Mouse (Mus musculus): ENCODE measurements at regions not wholly inside any gene's neighbourhood (a gene's known extent, or its start where the extent isn't known, plus 50 kb on each side); places are given as distances from the start of the nearest gene placed in this dataset.

DNA sequence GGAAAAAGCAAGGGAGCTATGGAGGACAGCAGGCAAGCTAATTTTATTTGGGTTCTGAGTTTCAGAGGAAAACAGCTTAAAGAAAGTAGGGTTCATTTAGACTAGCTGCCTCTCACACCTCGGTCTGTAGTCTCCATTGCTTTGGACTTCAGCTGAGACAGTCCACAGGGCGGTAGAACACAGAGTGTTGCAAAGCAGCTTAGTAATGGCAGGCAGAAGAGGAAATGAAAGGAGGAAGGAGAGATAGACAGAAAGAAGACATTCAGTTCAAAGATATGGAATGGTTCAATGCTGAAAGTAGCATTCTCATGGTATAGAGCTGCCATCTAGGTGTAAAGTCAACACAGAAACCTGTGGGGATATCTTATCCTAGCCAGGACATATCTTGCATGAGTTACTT is 396.6 kb upstream of the Atp2b1 start:
- Histone ChIP-seq H3K36me3 (ENCODE audit: control insufficient read depth, insufficient read depth, low read length) (no peaks in the 10 kb centered on the region), H3K27ac (ENCODE audit: low read length) (no peak overlapping the region), H3K4me2 (replicated peaks; ENCODE audit: low read depth, low read length) (no peak overlapping the region), H3K9ac (replicated peaks; ENCODE audit: low read depth, low read length) (no peak overlapping the region), H3K4me1 (ENCODE audit: control insufficient read depth, insufficient read depth, low read length) (no peaks in the 10 kb centered on the region), H3K4me3 (ENCODE audit: low read depth, low read length) (no peak overlapping the region), H3K9me3 (ENCODE audit: control insufficient read depth, low read depth, low read length) (no peaks in the 10 kb centered on the region), H3K27me3 (ENCODE audit: control insufficient read depth, insufficient read depth, low read length) (no peaks in the 10 kb centered on the region)
- 88% methylated on average over 2 of the region's 2 CpGs for WGBS
- no peak for ATAC-seq (ENCODE audit: insufficient number of reproducible peaks, insufficient read depth, low FRiP score, low read depth)

DNA sequence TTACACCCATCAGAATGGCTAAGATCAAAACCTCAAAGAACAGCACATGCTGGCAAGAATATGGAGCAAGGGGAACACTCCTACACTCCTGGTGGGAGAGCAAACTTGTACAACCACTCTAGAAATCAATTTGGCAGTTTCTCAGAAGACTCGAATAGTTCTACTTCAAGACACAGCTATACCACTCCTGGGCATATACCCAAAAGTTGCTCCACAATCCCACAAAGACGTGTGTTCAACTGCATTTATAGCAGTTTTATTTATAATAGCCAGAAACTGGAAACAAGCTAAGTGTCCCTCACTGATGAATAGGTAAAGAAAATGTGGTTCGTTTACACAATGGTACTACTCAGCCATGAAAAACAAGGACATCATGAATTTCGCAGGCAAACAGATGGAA is 384.6 kb upstream of the Atp2b1 start:
- H3K27me3 ChIP-seq (ENCODE audit: control insufficient read depth, insufficient read depth, low read length) = no peaks in the 10 kb centered on the region
- H3K4me1 ChIP-seq (ENCODE audit: control insufficient read depth, insufficient read depth, low read length) = no peaks in the 10 kb centered on the region
- H3K27ac ChIP-seq (ENCODE audit: low read length) = no peak overlapping the region
- no peak overlapping the region for H3K4me3 ChIP-seq (ENCODE audit: low read depth, low read length)
- no peaks in the 10 kb centered on the region for H3K36me3 ChIP-seq (ENCODE audit: control insufficient read depth, insufficient read depth, low read length)
- no peak overlapping the region for H3K4me2 ChIP-seq (replicated peaks; ENCODE audit: low read depth, low read length)
- H3K9me3 ChIP-seq (ENCODE audit: control insufficient read depth, low read depth, low read length) = no peaks in the 10 kb centered on the region
- no peak for ATAC-seq (ENCODE audit: insufficient number of reproducible peaks, insufficient read depth, low FRiP score, low read depth)
- WGBS = 79% methylated on average over 4 of the region's 4 CpGs
- H3K9ac ChIP-seq (replicated peaks; ENCODE audit: low read depth, low read length) = no peak overlapping the region

DNA sequence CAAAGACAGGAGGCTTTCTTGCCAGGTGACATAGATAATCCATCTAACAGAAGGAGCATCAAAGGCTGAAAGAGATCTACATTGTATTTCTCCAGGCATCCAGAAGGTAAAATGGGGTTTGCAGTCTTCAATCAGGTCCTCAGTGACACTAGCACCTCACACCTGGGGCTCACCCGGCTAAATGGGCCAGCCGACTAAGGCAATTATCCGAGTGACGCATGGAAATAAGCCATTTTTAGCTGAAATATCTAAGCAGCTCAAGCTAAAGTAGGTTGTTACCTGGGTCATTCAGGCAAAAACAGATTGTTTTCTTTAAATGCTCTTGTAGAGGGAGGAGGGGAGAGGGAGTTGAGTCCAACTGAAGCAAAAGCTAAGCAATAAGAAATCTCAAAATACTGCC is 382.8 kb upstream of the Atp2b1 start:
- no peaks in the 10 kb centered on the region for H3K4me1 ChIP-seq (ENCODE audit: control insufficient read depth, insufficient read depth, low read length)
- no peak for ATAC-seq (ENCODE audit: insufficient number of reproducible peaks, insufficient read depth, low FRiP score, low read depth)
- 88% methylated on average over 4 of the region's 4 CpGs for WGBS

DNA sequence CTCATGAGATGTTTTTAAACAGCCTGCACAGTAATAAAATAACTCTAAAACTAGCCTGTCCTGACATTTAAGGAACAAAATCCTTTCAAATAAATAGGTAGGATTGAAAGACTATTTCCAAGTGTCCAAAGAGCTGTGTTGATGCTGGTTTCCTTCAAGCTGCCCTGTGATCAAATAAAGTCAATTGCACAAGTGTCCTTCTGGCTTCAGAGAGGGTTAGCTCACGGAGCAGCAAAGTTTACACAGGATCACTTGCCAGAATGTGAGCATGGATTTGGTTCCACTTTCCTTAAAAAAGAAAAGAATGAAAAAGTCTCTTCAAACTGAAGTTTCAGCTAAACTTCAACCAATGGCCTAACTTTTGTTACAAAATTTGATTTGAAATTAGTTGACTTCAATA is 375.5 kb upstream of the Atp2b1 start:
- ATAC-seq (ENCODE audit: insufficient number of reproducible peaks, insufficient read depth, low FRiP score, low read depth) = no peak
- H3K4me1 ChIP-seq (ENCODE audit: control insufficient read depth, insufficient read depth, low read length) = peaks cover 4% of the 10 kb centered on the region; the same call in 1 of the 2 replicates
- WGBS = 68% methylated on average over 1 of the region's 1 CpGs
- H3K27me3 ChIP-seq (ENCODE audit: control insufficient read depth, insufficient read depth, low read length) = no peaks in the 10 kb centered on the region
- no peak overlapping the region for H3K4me2 ChIP-seq (replicated peaks; ENCODE audit: low read depth, low read length)
- no peaks in the 10 kb centered on the region for H3K9me3 ChIP-seq (ENCODE audit: control insufficient read depth, low read depth, low read length)
- H3K27ac ChIP-seq (ENCODE audit: low read length) = no peak overlapping the region
- H3K36me3 ChIP-seq (ENCODE audit: control insufficient read depth, insufficient read depth, low read length) = no peaks in the 10 kb centered on the region
- H3K4me3 ChIP-seq (ENCODE audit: low read depth, low read length) = no peak overlapping the region
- H3K9ac ChIP-seq (replicated peaks; ENCODE audit: low read depth, low read length) = no peak overlapping the region

More for the DNA sequence above, 382.8 kb upstream of the Atp2b1 start:
- Histone ChIP-seq H3K4me3 (ENCODE audit: low read depth, low read length) (no peak overlapping the region), H3K9ac (replicated peaks; ENCODE audit: low read depth, low read length) (no peak overlapping the region), H3K27ac (ENCODE audit: low read length) (no peak overlapping the region), H3K27me3 (ENCODE audit: control insufficient read depth, insufficient read depth, low read length) (no peaks in the 10 kb centered on the region), H3K9me3 (ENCODE audit: control insufficient read depth, low read depth, low read length) (no peaks in the 10 kb centered on the region), H3K36me3 (ENCODE audit: control insufficient read depth, insufficient read depth, low read length) (no peaks in the 10 kb centered on the region), H3K4me2 (replicated peaks; ENCODE audit: low read depth, low read length) (no peak overlapping the region)

DNA sequence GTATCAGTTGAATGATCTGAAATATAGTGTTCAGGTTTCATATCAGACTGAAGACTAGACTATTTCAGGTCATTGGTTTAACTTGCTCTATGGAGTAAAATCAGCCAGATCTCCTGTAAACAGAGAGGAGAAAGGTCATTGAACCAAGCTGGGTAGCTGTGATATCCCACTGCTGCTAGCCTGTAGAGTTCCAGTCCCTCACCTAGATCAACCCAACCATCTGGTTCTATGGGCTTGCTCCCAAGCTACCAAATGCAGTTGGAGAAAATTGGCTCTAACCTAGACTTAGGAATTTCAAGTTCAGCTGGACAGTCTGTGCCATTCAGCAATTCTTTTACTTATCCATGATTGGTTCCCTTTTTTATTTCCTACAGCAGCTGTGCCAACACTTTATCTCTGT is 373.1 kb upstream of the Atp2b1 start:
- ATAC-seq (ENCODE audit: insufficient number of reproducible peaks, insufficient read depth, low FRiP score, low read depth) = no peak
- no peak overlapping the region for H3K4me2 ChIP-seq (replicated peaks; ENCODE audit: low read depth, low read length)

DNA sequence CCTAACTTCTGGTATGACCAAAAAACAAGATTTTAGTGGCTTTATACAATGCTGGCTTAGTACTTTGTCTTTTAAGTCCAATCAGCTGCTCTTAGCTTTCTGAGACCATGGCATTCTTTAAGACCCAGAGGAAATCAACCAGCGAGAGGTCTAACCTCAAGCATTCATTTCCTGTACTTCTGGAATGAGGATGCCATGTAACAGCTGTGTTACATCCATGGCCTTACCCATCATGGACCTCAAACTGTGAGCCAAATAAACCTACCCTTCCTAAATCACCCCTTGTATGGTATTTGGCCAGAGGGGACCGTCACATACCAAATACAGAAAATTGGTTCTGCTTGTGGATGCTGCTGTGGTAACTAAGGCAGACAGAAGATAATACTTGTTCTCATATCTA is 372.1 kb upstream of the Atp2b1 start:
- WGBS = 88% methylated on average over 2 of the region's 2 CpGs
- Histone ChIP-seq H3K27ac (ENCODE audit: low read length) (no peak overlapping the region), H3K4me1 (ENCODE audit: control insufficient read depth, insufficient read depth, low read length) (peaks cover 4% of the 10 kb centered on the region; the same call in 1 of the 2 replicates), H3K4me3 (ENCODE audit: low read depth, low read length) (no peak overlapping the region), H3K27me3 (ENCODE audit: control insufficient read depth, insufficient read depth, low read length) (no peaks in the 10 kb centered on the region), H3K9ac (replicated peaks; ENCODE audit: low read depth, low read length) (no peak overlapping the region), H3K4me2 (replicated peaks; ENCODE audit: low read depth, low read length) (no peak overlapping the region), H3K36me3 (ENCODE audit: control insufficient read depth, insufficient read depth, low read length) (no peaks in the 10 kb centered on the region), H3K9me3 (ENCODE audit: control insufficient read depth, low read depth, low read length) (no peaks in the 10 kb centered on the region)
- ATAC-seq (ENCODE audit: insufficient number of reproducible peaks, insufficient read depth, low FRiP score, low read depth) = no peak

More for the DNA sequence above, 373.1 kb upstream of the Atp2b1 start:
- H3K4me1 ChIP-seq (ENCODE audit: control insufficient read depth, insufficient read depth, low read length) = peaks cover 4% of the 10 kb centered on the region; the same call in 1 of the 2 replicates
- no peak overlapping the region for H3K27ac ChIP-seq (ENCODE audit: low read length)
- H3K9ac ChIP-seq (replicated peaks; ENCODE audit: low read depth, low read length) = no peak overlapping the region
- H3K36me3 ChIP-seq (ENCODE audit: control insufficient read depth, insufficient read depth, low read length) = no peaks in the 10 kb centered on the region
- no peak overlapping the region for H3K4me3 ChIP-seq (ENCODE audit: low read depth, low read length)
- H3K9me3 ChIP-seq (ENCODE audit: control insufficient read depth, low read depth, low read length) = no peaks in the 10 kb centered on the region
- H3K27me3 ChIP-seq (ENCODE audit: control insufficient read depth, insufficient read depth, low read length) = no peaks in the 10 kb centered on the region

DNA sequence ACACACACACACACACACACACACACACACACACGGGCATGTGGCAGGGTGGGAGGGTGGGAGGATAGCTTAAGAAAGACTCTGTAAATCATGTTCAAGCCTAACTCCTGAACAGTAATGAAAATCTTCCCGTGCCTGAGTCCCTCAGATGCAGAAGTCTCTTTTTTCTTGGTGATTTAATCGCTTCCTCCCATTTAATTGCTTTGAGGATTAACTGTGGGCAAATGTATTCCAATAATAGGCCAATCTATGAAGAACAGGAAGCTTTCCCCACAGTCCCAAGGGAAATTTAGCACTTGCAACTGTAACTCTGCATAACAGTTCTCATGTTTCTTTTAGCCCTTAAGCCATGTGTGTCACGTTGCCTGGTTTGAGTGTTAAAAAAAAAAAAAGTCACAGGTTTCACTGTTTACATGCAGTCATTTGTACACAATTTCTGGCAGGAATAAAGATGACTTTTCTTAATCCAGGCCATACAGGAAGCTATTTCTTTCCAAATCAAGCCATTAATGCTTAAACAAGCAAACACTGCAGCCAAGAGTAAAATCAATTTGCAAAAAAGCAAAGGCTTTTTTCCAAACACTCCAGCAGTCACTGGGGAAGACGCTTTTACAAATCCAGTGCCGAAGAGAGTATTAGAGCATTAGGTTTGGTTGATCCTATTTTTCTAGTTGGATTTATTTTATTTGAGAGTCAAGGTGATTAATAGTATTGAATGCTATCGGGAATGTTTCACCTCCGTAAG is 370.8 kb upstream of the Atp2b1 start:
- Histone ChIP-seq H3K4me1 (ENCODE audit: control insufficient read depth, insufficient read depth, low read length) (peaks cover 4% of the 10 kb centered on the region; the same call in 1 of the 2 replicates), H3K9ac (replicated peaks; ENCODE audit: low read depth, low read length) (no peak overlapping the region), H3K36me3 (ENCODE audit: control insufficient read depth, insufficient read depth, low read length) (no peaks in the 10 kb centered on the region), H3K27me3 (ENCODE audit: control insufficient read depth, insufficient read depth, low read length) (no peaks in the 10 kb centered on the region), H3K4me2 (replicated peaks; ENCODE audit: low read depth, low read length) (no peak overlapping the region), H3K27ac (ENCODE audit: low read length) (peak overlapping the region; percentile 29; the same call in 1 of the 2 replicates), H3K9me3 (ENCODE audit: control insufficient read depth, low read depth, low read length) (no peaks in the 10 kb centered on the region), H3K4me3 (ENCODE audit: low read depth, low read length) (no peak overlapping the region)
- ATAC-seq (ENCODE audit: insufficient number of reproducible peaks, insufficient read depth, low FRiP score, low read depth) = 0 out of 2 replicates have a peak, but pooled peaks have one; percentile 33
- 12% methylated on average over 8 of the region's 8 CpGs for WGBS

DNA sequence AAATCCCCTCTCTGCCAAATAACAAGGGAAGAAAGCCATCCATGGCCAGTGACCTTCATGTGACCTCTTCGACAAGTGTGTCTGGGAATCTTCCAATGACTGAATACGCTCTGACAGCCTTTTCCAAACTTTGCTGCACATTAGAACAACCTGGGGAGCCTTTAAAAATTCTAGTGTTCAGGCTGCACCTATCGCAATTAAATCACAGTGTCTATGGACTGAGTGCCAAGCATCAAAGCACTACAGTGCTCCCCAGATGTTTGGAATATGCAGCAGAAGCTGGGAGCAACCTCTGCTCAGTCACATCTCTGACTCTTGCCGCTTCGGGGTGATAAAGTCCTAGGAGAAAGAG is 370.2 kb upstream of the Atp2b1 start:
- H3K4me2 ChIP-seq (replicated peaks; ENCODE audit: low read depth, low read length) = no peak overlapping the region
- no peaks in the 10 kb centered on the region for H3K9me3 ChIP-seq (ENCODE audit: control insufficient read depth, low read depth, low read length)
- no peaks in the 10 kb centered on the region for H3K27me3 ChIP-seq (ENCODE audit: control insufficient read depth, insufficient read depth, low read length)
- ATAC-seq (ENCODE audit: insufficient number of reproducible peaks, insufficient read depth, low FRiP score, low read depth) = 0 out of 2 replicates have a peak, but pooled peaks have one; percentile 2
- WGBS = 33% methylated on average over 5 of the region's 5 CpGs
- peaks cover 4% of the 10 kb centered on the region; the same call in 1 of the 2 replicates for H3K4me1 ChIP-seq (ENCODE audit: control insufficient read depth, insufficient read depth, low read length)
- no peaks in the 10 kb centered on the region for H3K36me3 ChIP-seq (ENCODE audit: control insufficient read depth, insufficient read depth, low read length)
- H3K4me3 ChIP-seq (ENCODE audit: low read depth, low read length) = no peak overlapping the region
- no peak overlapping the region for H3K27ac ChIP-seq (ENCODE audit: low read length)
- no peak overlapping the region for H3K9ac ChIP-seq (replicated peaks; ENCODE audit: low read depth, low read length)

DNA sequence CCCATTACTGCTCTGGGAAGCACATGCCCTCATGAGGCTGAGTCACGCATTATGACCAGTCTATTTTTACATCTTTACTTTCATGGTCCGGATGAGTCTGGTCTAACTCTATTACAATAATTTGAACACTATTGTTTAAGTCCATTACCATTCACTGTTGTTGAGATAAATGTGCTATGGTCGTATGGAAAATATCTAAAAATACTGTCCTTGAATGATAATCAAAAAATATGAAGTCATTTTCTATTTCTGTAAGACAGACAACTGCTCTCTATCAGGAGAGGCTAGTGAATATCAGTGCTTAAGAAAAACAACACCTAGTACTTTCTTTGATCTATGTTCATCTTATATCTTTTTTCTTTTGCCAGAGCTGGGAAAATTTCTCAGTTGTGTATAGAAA is 359.6 kb upstream of the Atp2b1 start:
- H3K4me3 ChIP-seq (ENCODE audit: low read depth, low read length) = no peak overlapping the region
- no peaks in the 10 kb centered on the region for H3K4me1 ChIP-seq (ENCODE audit: control insufficient read depth, insufficient read depth, low read length)
- no peak overlapping the region for H3K9ac ChIP-seq (replicated peaks; ENCODE audit: low read depth, low read length)
- no peak overlapping the region for H3K4me2 ChIP-seq (replicated peaks; ENCODE audit: low read depth, low read length)
- ATAC-seq (ENCODE audit: insufficient number of reproducible peaks, insufficient read depth, low FRiP score, low read depth) = no peak
- 81% methylated on average over 3 of the region's 3 CpGs for WGBS
- H3K36me3 ChIP-seq (ENCODE audit: control insufficient read depth, insufficient read depth, low read length) = no peaks in the 10 kb centered on the region
- H3K27ac ChIP-seq (ENCODE audit: low read length) = no peak overlapping the region
- no peaks in the 10 kb centered on the region for H3K9me3 ChIP-seq (ENCODE audit: control insufficient read depth, low read depth, low read length)
- no peaks in the 10 kb centered on the region for H3K27me3 ChIP-seq (ENCODE audit: control insufficient read depth, insufficient read depth, low read length)
